Mouse (Mus musculus): ENCODE results near the gene Igdcc3. TPM values are rescaled to one million over a fixed set of nuclear protein-coding genes. Genes with fewer than 3 reads are reported as not detected.
A peak's percentile ranks its signal among the peaks of the same experiment; 100 is the strongest.
"Not testable (repeated sequence)": the region's sequence is repeated elsewhere in the genome, so short reads cannot be mapped to it uniquely, and the experiment has no call there.

Gene Igdcc3
- polyA plus RNA-seq, 1 experiment from 2014 or later: not detected

DNA sequence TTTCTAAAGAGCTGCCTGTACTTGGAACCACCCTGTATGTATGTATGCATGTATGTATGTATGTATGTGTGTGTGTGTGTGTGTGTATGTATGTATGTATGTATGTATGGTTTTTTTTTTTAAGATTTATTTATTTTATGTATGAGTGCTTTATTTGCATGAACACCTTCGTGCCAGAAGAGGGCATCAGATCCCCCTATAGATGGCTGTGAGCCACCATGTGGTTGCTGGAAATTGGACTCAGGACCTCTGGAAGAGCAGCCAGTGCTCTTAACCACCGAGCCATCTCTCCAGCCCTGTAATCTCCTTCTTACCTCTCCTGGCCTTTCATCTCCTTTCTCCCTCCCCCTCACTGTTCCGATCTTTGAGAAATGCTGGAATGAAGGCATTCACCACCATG is 79.4 kb downstream of the Igdcc3 start:
- H3K9me3 ChIP-seq (ENCODE audit: low read length); H3K27me3 ChIP-seq (ENCODE audit: insufficient read depth, low read length); DNase-seq; ATAC-seq; H3K4me2 ChIP-seq (ENCODE audit: low read depth, low read length); H3K27ac ChIP-seq (ENCODE audit: low read depth); H3K36me3 ChIP-seq (replicated peaks; ENCODE audit: insufficient read depth, low read length); H3K9ac ChIP-seq (replicated peaks); H3K4me3 ChIP-seq (ENCODE audit: low read depth, low read length): not testable (repeated sequence)
- WGBS (ENCODE audit: insufficient replicate concordance): 61% methylated on average over 3 of the region's 3 CpGs
- peaks cover 41% of the 10 kb centered on the region for H3K4me1 ChIP-seq (ENCODE audit: insufficient read depth)
- peak; percentile 50; the same call in 1 of the 2 replicates for TF ChIP-seq CTCF (IDR thresholded peaks at IDR 0.05; ENCODE audit: low read depth)

DNA sequence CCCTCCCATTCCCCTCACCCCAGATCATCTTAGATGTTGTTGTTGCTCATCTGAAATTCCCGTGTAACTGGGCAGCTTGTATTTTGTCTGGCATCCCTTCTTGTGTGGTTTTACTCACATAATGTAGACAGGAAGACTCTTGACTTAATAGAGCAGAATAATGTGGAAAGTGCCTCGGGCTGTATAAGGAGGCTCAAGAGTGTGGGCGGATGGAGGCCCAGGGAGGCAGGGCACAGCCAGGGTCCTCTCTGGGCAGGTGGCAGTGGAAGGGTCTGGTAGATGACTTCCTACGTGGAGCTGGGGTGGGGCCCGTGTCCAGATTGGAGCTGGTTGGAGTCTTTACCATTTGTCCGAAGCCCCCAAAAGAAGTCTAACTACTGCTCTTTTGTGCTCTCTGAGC is 82.9 kb downstream of the Igdcc3 start:
- no peak overlapping the region for H3K4me2 ChIP-seq (ENCODE audit: low read depth, low read length)
- 79% methylated on average over 6 of the region's 6 CpGs for WGBS (ENCODE audit: insufficient replicate concordance)
- H3K4me3 ChIP-seq (ENCODE audit: low read depth, low read length): no peak overlapping the region
- H3K9ac ChIP-seq (replicated peaks): no peak overlapping the region
- no peaks in the 10 kb centered on the region for H3K27me3 ChIP-seq (ENCODE audit: insufficient read depth, low read length)
- H3K36me3 ChIP-seq (replicated peaks; ENCODE audit: insufficient read depth, low read length): peaks cover 9% of the 10 kb centered on the region
- H3K27ac ChIP-seq (ENCODE audit: low read depth): no peak overlapping the region
- H3K9me3 ChIP-seq (ENCODE audit: low read length): no peaks in the 10 kb centered on the region
- H3K4me1 ChIP-seq (ENCODE audit: insufficient read depth): peaks cover 14% of the 10 kb centered on the region
- TF ChIP-seq CTCF (IDR thresholded peaks at IDR 0.05; ENCODE audit: low read depth) (no peak), EP300 (IDR thresholded peaks at IDR 0.05; ENCODE audit: low read depth) (no peak)
- no peak for DNase-seq
- no peak for ATAC-seq

DNA sequence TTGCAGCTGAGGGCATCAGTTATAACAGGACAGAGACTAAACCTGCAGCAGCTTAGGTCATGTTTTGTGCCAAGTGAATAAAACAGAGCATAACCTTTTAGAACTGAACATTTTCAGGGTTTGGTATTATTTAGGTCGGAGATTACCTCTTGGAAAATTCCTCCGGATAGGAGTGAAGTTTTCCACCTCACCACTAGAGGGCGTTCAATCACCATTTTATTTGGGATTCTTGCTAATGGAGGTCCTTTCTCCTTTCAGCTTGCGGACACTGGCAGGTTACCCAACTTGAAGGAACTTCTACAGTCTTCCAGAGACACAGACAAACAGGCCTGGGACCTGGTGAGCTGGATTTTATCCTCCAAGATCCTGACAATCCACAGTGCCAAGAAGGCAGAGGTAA is 84.8 kb downstream of the Igdcc3 start:
- no peak for DNase-seq

DNA sequence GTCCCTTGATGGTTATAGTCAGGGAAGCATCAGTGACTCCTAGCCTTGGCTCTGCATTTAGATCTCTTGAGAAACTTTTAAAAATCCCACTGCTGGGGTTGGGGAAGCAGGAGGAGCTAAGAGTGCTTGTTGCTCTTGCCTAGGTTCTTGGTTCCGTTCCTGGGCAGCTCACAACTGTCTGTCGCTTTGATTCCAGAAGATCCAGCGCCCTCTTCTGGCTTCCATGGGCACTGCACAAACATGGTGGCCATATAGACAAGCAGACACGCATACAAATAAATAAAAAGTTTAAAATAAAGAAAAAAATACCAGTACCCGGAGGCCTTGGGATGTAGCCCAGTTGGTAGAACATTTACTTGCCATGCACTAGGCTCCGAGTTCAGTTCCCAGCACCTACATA is 89.3 kb downstream of the Igdcc3 start:
- peaks cover 8% of the 10 kb centered on the region; the same call in 1 of the 2 replicates for H3K4me1 ChIP-seq (ENCODE audit: insufficient read depth)
- DNase-seq (peak; percentile 58), ATAC-seq (no peak)
- H3K9me3 ChIP-seq (ENCODE audit: low read length): no peaks in the 10 kb centered on the region
- H3K9ac ChIP-seq (replicated peaks): no peak overlapping the region
- no peak overlapping the region for H3K27ac ChIP-seq (ENCODE audit: low read depth)
- no peak overlapping the region for H3K4me3 ChIP-seq (ENCODE audit: low read depth, low read length)
- H3K4me2 ChIP-seq (ENCODE audit: low read depth, low read length): no peak overlapping the region
- peaks cover 21% of the 10 kb centered on the region for H3K36me3 ChIP-seq (replicated peaks; ENCODE audit: insufficient read depth, low read length)
- WGBS (ENCODE audit: insufficient replicate concordance): 74% methylated on average over 6 of the region's 6 CpGs
- TF ChIP-seq CTCF (IDR thresholded peaks at IDR 0.05; ENCODE audit: low read depth) (peak; percentile 65), EP300 (IDR thresholded peaks at IDR 0.05; ENCODE audit: low read depth) (no peak)
- H3K27me3 ChIP-seq (ENCODE audit: insufficient read depth, low read length): no peaks in the 10 kb centered on the region

More for the DNA sequence above, 84.8 kb downstream of the Igdcc3 start:
- no peak for TF ChIP-seq EP300 (IDR thresholded peaks at IDR 0.05; ENCODE audit: low read depth)
- TF ChIP-seq CTCF (IDR thresholded peaks at IDR 0.05; ENCODE audit: low read depth): peak; percentile 77
- Histone ChIP-seq H3K36me3 (replicated peaks; ENCODE audit: insufficient read depth, low read length) (peaks cover 21% of the 10 kb centered on the region), H3K4me1 (ENCODE audit: insufficient read depth) (peaks cover 4% of the 10 kb centered on the region), H3K9ac (replicated peaks) (no peak overlapping the region), H3K4me3 (ENCODE audit: low read depth, low read length) (no peak overlapping the region), H3K27me3 (ENCODE audit: insufficient read depth, low read length) (no peaks in the 10 kb centered on the region), H3K27ac (ENCODE audit: low read depth) (no peak overlapping the region), H3K9me3 (ENCODE audit: low read length) (no peaks in the 10 kb centered on the region), H3K4me2 (ENCODE audit: low read depth, low read length) (no peak overlapping the region)
- no peak for ATAC-seq
- WGBS (ENCODE audit: insufficient replicate concordance): 48% methylated on average over 4 of the region's 4 CpGs

DNA sequence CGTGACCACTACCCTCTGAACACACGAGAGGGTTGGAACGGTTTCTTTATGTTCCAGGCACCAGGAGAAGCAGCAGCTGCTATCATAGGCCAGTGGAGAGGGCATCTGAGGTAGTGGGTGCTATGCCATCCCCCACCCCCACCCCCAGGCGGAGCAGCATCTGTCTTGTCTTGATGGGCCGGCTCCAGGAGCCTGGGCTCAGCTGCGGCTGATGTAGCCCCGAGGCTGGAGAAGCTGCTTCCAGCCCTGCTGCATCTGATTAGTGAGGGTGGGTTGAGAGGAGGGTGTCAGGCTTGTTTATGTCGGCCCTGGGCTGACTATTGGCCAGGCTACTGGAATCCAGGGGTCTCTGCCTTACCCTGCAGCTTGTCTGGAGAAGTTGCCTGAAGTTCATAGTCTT is 90.3 kb downstream of the Igdcc3 start:
- no peaks in the 10 kb centered on the region for H3K9me3 ChIP-seq (ENCODE audit: low read length)
- no peak for TF ChIP-seq CTCF (IDR thresholded peaks at IDR 0.05; ENCODE audit: low read depth)
- no peak for TF ChIP-seq EP300 (IDR thresholded peaks at IDR 0.05; ENCODE audit: low read depth)
- no peaks in the 10 kb centered on the region for H3K27me3 ChIP-seq (ENCODE audit: insufficient read depth, low read length)
- no peak overlapping the region for H3K9ac ChIP-seq (replicated peaks)
- H3K36me3 ChIP-seq (replicated peaks; ENCODE audit: insufficient read depth, low read length): peaks cover 18% of the 10 kb centered on the region
- 77% methylated on average over 8 of the region's 8 CpGs for WGBS (ENCODE audit: insufficient replicate concordance)
- H3K4me2 ChIP-seq (ENCODE audit: low read depth, low read length): no peak overlapping the region
- DNase-seq (no peak), ATAC-seq (no peak)
- H3K4me3 ChIP-seq (ENCODE audit: low read depth, low read length): no peak overlapping the region
- H3K27ac ChIP-seq (ENCODE audit: low read depth): no peak overlapping the region
- peaks cover 8% of the 10 kb centered on the region; the same call in 1 of the 2 replicates for H3K4me1 ChIP-seq (ENCODE audit: insufficient read depth)

DNA sequence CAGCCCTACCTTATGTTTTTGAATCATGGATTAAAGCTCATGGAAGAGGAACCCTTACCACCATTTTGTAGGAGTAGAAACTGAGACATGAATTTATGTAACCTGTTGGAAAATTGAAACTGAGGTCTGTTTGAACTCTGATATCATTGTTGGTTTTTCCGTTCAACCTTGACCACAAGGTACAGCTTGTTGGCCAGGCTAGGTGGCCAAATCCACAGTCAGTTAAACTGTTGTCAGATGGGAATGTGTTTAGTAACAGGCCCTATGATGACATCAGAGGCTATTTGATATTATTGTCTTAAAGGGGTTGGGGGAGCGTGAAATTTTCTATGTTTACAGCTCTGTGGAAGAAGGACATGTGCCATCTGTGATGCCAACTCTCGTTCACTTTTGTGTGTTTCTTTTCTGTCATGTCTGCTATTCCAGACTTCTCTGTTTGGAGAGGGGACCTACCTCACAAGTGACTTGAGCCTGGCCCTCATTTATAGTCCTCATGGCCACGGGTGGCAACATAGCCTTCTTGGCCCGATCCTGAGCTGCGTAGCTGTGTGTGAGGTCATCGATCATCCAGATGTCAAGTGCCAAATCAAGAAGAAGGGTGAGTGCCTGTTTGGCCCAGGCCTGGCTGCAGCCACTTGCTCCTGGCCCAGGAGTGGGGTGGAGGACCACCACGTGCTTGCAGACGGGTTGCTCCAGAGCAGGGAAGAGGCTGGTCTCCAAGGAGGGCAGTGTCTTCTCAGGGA is 92.4 kb downstream of the Igdcc3 start:
- Histone ChIP-seq H3K36me3 (replicated peaks; ENCODE audit: insufficient read depth, low read length) (peaks cover 18% of the 10 kb centered on the region), H3K27ac (ENCODE audit: low read depth) (peak overlapping the region; percentile 89), H3K4me3 (ENCODE audit: low read depth, low read length) (no peak overlapping the region), H3K9me3 (ENCODE audit: low read length) (no peaks in the 10 kb centered on the region), H3K4me2 (ENCODE audit: low read depth, low read length) (no peak overlapping the region), H3K27me3 (ENCODE audit: insufficient read depth, low read length) (no peaks in the 10 kb centered on the region), H3K9ac (replicated peaks) (no peak overlapping the region), H3K4me1 (ENCODE audit: insufficient read depth) (peaks cover 8% of the 10 kb centered on the region; the same call in 1 of the 2 replicates)
- ATAC-seq (peak; percentile 88), DNase-seq (no peak)
- TF ChIP-seq EP300 (IDR thresholded peaks at IDR 0.05; ENCODE audit: low read depth) (peak; percentile 86), CTCF (IDR thresholded peaks at IDR 0.05; ENCODE audit: low read depth) (no peak)
- WGBS (ENCODE audit: insufficient replicate concordance): 84% methylated on average over 9 of the region's 9 CpGs
